Mouse (Mus musculus) thymus, postnatal 14 days (tissue): ENCODE data around the gene Coq5.
A peak's percentile ranks its signal among the peaks of the same experiment; 100 is the strongest.

Experiments used
- DNase-seq: peaks from one replicate; pipeline ENCODE4 v3.0.0; 2021

Gene Coq5

GRCm38 (mm10) chr5:115279226-115280049 lies at the start of gene Coq5:
Coq5 (plus strand) TSS chr5:115279666.
- peak; percentile 90 for DNase-seq

- no peak for DNase-seq
These were observed 48.5 kb upstream of the Coq5 start for GRCm38 (mm10) chr5:115230830-115231551.

GRCm38 (mm10) chr5:115231552-115232120 lies 47.8 kb upstream of the Coq5 start:
- DNase-seq = no peak

- no peak for DNase-seq
These were observed 47.0 kb upstream of the Coq5 start for GRCm38 (mm10) chr5:115232516-115232915.

DNA sequence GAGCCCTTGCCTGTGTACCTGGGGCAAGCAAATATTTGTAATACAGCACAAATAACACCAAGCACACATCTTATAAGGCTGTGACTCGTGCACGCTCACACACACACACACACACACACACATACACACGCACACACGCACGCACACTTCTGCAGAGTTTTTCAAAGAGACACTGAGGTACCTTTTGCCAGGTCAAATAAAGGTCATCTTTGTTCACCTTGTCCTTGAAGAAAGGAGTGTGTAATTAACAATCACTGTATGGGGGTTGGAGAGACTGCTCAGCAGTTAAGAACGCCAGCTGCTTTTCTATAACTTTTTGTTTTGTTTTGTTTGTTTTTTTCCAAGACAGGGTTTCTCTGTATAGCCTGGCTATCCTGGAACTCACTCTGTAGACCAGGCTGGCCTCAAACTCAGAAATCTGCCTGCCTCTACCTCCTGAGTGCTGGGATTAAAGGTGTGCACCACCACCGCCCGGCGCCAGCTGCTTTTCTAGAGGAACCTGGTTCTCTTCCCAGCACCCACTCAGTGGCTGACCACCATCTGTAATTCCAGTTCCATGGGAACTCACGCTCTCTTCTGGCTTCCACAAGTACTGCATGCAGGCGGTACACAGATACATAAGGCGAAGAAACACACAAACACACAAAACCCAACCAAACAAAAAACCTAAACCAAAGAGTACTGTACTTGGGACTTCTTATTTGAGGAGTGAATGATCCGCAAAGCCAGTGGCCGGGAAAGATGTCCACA lies 46.3 kb upstream of the Coq5 start:
- no peak for DNase-seq

- DNase-seq = no peak
These were observed 44.9 kb upstream of the Coq5 start for GRCm38 (mm10) chr5:115234519-115234918.

GRCm38 (mm10) chr5:115235323-115235771 lies 44.1 kb upstream of the Coq5 start:
- peak; percentile 47 for DNase-seq

DNA sequence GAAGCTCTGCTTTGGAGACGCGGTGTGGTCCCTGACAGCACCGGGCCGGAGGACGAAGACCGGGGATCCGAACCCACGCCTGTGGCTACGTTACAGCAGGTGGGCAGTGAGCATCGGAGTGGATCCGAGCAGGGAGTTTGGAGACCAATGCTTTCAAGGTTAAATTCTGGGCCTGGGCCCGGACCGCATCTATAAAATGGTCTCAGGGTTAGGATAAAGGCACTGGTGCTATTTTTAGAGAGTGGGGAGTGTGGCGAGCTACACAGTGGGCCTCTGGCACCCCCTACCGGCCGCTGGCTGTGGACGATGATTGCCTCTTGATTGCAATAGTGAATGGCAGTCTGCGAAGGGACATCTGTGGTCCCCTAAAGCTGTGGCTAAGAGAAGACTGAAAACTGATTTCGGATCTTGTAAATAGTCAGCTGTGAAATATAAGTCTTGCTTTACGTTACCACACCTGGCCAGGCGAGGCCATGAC lies 43.6 kb upstream of the Coq5 start, which contains the start of gene Pop5:
Gene Pop5 (plus strand): TSS at position 51 of the 478 bp plus-strand sequence.
- DNase-seq = peak; percentile 90

DNA sequence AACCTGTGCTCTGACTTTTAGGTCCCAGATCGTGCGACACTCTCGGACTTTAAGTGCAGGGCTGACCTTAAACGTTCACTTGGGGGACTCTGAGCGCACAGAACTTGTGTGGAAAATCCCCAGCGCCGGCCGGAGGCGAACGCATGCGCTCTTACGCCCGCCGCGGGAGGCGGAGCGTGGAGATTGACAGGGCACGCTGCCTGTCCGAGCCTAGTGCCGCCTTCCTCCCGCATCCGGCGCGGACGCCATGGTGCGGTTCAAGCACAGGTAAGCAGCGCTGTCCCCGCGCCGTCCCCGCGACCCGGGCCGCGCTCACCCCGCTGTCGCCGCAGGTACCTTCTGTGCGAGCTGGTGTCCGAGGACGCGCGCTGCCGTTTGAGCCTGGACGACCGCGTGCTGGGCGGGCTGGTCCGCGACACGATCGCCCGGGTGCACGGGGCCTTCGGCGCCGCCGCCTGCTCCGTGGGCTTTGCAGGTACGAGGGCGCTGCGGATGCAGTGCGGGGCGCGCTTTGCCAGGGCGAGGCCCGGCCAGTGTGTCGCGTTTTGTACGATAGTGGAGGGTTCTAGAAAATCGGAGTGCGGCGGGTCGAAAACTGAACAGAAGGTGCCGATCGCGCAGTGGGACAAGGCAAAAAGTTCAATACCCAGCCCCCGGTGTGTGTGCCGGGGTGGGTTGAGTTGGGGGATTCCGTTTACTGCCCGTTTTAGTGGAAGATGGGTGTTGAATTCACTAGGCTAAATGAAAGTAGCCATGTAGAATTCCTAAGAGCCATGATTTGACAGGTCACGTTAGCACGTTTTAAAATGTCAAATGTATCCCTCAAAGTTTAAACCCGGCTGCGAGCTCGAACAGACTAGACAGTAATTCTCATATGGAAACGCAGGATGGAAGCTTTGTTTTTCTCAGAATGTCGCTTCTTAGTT lies 41.4 kb upstream of the Coq5 start:
- peak; percentile 95 for DNase-seq

DNA sequence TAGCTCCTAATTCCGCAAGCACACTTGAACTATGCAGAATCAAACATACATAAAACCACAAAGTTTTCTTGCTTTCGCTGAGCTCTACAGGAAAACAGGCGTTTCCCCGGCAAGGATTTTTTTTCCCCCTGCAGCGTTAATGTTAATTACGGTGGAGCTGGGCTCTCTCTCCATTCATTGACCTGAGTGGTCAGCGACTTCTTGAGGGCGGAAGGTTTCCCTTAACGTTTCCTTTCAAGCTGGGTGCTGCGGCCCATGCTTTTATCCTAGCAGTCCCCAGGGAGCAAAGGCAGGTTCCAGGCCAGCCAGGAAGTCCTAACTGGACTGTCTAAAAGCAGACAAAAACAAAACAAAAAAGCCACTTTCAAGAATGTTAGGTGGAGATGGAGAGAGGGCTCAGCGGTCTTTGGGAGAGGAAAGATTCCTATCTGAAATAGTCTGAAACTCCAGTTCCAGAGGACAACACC lies 40.7 kb upstream of the Coq5 start:
- DNase-seq = no peak

- DNase-seq = no peak
These were observed 39.3 kb upstream of the Coq5 start for GRCm38 (mm10) chr5:115240191-115240590.

- no peak for DNase-seq
These were observed 24.0 kb upstream of the Coq5 start for GRCm38 (mm10) chr5:115255472-115255871.

GRCm38 (mm10) chr5:115256909-115257546 lies 22.4 kb upstream of the Coq5 start:
- no peak for DNase-seq

GRCm38 (mm10) chr5:115260356-115260755 lies 19.1 kb upstream of the Coq5 start:
- no peak for DNase-seq

DNA sequence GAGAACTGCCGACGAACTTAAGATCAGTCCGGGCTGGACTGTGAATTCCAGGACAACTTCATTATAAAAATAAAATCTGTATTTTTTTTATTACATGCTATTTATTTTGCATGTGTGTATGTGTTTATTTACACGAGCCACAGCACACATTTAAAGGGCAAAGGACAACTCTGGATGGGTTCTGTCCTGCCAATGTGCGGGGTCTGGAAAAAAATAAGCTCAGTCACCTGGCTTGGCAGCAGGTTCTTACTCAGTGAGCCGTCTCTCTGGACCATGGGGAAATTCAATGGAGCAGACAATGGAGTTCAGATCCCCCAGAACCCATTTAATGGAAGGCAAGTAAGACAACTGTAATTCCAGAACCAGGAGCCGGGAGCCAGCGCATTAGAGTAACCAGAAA lies 18.3 kb upstream of the Coq5 start:
- no peak for DNase-seq

DNA sequence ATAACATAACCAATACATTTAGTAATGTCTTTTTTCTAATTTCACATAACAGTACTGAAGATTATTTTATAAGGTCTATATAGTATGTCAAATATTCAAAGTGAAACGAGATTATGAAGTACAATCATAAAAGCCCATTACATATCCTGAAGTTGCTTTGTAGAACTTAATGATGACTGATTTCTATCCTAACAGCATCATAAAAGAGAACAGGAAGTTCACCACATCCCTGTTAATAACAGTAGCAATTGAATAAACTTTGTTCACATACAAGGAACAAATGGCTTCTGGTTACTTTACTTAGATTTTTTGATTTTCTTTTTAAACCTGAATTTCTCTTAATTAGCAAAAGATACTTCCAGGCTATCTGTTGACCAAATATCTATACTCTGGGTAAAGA lies 17.6 kb upstream of the Coq5 start:
- DNase-seq = no peak

DNA sequence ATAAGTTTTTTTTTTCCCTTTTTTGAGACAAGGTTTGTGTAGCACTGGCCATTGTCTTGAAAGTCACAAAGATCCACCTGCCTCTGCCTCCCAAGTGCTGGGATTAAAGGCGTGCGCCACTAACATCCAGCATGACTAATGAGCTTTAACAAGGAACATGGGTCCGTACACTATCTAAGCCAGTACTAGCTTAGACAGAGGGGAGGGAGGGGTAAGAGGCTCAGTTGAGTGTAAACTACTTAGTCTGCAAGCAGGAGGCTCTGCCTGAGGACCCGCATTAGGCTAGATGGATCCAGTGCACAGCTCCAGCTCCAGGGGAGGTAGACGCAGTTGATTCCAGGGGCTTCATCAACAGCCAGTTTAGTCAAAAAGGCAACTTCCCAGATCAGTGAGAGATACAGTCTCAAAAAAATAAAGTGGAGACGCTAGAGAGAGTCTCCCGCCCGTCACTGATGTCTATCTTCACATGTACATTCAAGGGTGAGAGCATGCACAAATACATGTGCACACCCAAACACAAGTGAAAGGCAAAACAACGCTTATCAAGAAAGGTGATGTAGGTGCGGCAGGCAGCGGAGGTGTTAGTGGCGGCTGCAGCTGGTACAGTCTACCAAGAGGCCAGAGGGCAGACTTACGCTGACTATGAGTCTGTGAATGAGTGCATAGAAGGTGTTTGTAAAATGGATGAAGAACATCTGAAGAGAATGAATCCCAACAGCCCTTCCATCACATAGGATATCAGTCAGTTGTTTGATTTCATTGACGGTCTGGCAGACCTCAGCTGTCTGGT lies 16.8 kb upstream of the Coq5 start:
- no peak for DNase-seq

DNA sequence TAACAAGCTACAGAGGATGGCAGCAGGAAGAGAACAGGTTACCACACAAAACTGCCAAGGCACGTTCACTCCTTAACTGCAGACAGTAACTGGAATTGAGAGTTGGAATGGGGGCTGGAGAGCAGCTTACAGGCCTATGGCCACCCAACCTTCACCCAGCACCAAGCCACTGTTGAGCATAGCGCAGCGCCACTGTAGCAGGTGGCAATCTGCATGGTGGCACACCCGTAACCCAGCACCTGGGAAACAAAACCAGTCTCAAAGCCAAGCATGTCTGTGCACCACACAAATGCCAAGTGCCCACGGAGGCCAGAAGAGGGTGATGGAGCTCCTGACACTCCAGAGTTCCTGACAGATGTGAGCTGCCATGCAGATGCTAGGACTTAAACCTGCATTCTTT lies 13.1 kb upstream of the Coq5 start:
- DNase-seq = no peak

DNA sequence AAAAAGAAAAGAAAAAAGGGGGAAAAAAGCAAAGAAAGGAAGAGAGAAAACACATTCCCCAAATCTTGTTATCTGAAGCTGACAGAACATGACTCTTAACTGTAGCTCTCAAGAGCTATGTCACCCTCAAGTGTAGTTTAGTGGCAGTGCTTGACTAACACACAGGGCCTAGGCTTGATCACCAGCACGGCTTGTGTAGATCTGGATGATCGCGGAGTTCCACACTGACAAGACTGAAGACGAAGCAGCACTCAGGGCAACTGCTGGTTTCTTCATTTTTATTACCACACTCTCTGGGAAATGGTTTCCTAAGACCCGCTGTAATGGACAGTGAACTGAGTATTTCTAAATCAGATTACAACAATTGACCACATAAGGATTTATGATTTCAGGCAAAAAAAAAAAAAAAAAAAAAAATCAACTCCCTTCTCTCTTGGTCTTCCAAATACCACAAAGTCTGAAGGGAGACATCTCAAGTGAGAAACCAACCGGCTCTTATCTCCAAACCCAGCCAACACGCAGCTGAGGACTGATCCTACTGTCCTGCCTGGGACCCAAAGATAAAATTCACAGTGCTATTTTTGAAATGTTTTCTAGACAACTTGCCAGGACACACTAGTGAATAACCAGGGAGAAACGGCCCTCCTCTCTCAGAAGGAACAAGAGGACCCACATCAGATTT lies 12.5 kb upstream of the Coq5 start:
- DNase-seq = no peak
